Mouse (Mus musculus) gastrocnemius, postnatal 36 days (tissue): ENCODE results near the gene Mcm10. TPM values are rescaled to one million over a fixed set of nuclear protein-coding genes. Genes with fewer than 3 reads are reported as not detected.

Experiments used
- DNase-seq, 2 experiments: peaks; one replicate each; pipeline ENCODE4 v3.0.0; 2022
- intact Hi-C: fragments of 180-260 bp; cut with DNase I; formaldehyde crosslinking; loops from one replicate; pipeline ENCODE4 v1.15.1; 2025
- long read RNA-seq, 2 experiments: library from polyadenylated mRNA; stranded (forward); transcript quantifications; one replicate each; pipeline ENCODE4 v2.0.0; 2021
- total RNA-seq, 2 experiments: library from RNA; stranded (reverse); gene quantifications; 2 replicates each; pipeline ENCODE4 v1.2.3; 2021

Gene Mcm10
- under 1 TPM in 1 of 2 experiments, not detected in 1; 0.74 TPM for total RNA-seq
- long read RNA-seq, experiment 1 = 0 reads
- long read RNA-seq, experiment 2 = 0 reads

- DNase-seq = peak; percentile 88 to 89
- intact Hi-C loops = loop anchor here (5.0 kb wide), 1 partner anchor 90 kb away; no protein-coding TSS in a partner anchor
These were observed at the start of gene Mcm10 for GRCm38 (mm10) chr2:5012491-5013324. TSS of gene Mcm10 (minus strand) at chr2:5012791.

- intact Hi-C loops = no loop called here
- no peak for DNase-seq
These were observed 48.6 kb upstream of the Mcm10 start for GRCm38 (mm10) chr2:5061133-5061708.

GRCm38 (mm10) chr2:5059997-5060396 lies 47.4 kb upstream of the Mcm10 start:
- DNase-seq = no peak
- intact Hi-C loops = no loop called here

GRCm38 (mm10) chr2:5058436-5058835 lies 45.8 kb upstream of the Mcm10 start:
- no peak for DNase-seq
- intact Hi-C loops = no loop called here

- DNase-seq = no peak
- intact Hi-C loops = no loop called here
These were observed 38.0 kb upstream of the Mcm10 start for GRCm38 (mm10) chr2:5050562-5050961.

- no peak for DNase-seq
- intact Hi-C loops = no loop called here
These were observed 34.4 kb upstream of the Mcm10 start for GRCm38 (mm10) chr2:5047016-5047415.

- intact Hi-C loops = no loop called here
- DNase-seq = no peak
These were observed 32.8 kb upstream of the Mcm10 start for GRCm38 (mm10) chr2:5045269-5045965.

- intact Hi-C loops = no loop called here
- no peak for DNase-seq
These were observed 31.7 kb upstream of the Mcm10 start for GRCm38 (mm10) chr2:5044321-5044720.

- intact Hi-C loops = no loop called here
- DNase-seq = no peak
These were observed 30.8 kb upstream of the Mcm10 start for GRCm38 (mm10) chr2:5043476-5043761.

- intact Hi-C loops = no loop called here
These were observed 30.3 kb upstream of the Mcm10 start for GRCm38 (mm10) chr2:5042616-5043475.

GRCm38 (mm10) chr2:5041854-5042253 lies 29.3 kb upstream of the Mcm10 start:
- DNase-seq = no peak

More at GRCm38 (mm10) chr2:5042616-5043475, 30.3 kb upstream of the Mcm10 start:
- peak; percentile 21 to 28 for DNase-seq

GRCm38 (mm10) chr2:5040281-5041161 lies 27.9 kb upstream of the Mcm10 start:
- intact Hi-C loops = no loop called here
- no peak for DNase-seq

More at GRCm38 (mm10) chr2:5041854-5042253, 29.3 kb upstream of the Mcm10 start:
- intact Hi-C loops = no loop called here

GRCm38 (mm10) chr2:5039350-5040170 lies 27.0 kb upstream of the Mcm10 start:
- intact Hi-C loops = no loop called here
- DNase-seq = no peak

- no peak for DNase-seq
- intact Hi-C loops = no loop called here
These were observed 25.7 kb upstream of the Mcm10 start for GRCm38 (mm10) chr2:5038320-5038719.

GRCm38 (mm10) chr2:5037390-5037789 lies 24.8 kb upstream of the Mcm10 start:
- DNase-seq = no peak
- intact Hi-C loops = no loop called here

- no peak for DNase-seq
- intact Hi-C loops = no loop called here
These were observed 24.0 kb upstream of the Mcm10 start for GRCm38 (mm10) chr2:5036411-5037076.

- intact Hi-C loops = no loop called here
- DNase-seq = no peak
These were observed 22.6 kb upstream of the Mcm10 start for GRCm38 (mm10) chr2:5035241-5035640.

- intact Hi-C loops = no loop called here
- DNase-seq = no peak
These were observed 22.2 kb upstream of the Mcm10 start for GRCm38 (mm10) chr2:5034801-5035200.
